Mouse (Mus musculus) cerebellum, adult 11 months (tissue): ENCODE measurements around the gene Nfkbib.

Experiments
- DNase-seq: peaks from one replicate; pipeline ENCODE4 v3.0.0; 2022

Nfkbib gene

GRCm38 (mm10) chr7:28716590-28717281, 50.6 kb downstream of the Nfkbib start, which contains the start of gene Fbxo17:
TSS of gene Fbxo17 (plus strand) at chr7:28716804.
- DNase-seq, result peak; percentile 50

GRCm38 (mm10) chr7:28715598-28715997, 51.7 kb downstream of the Nfkbib start:
- no peak for DNase-seq

GRCm38 (mm10) chr7:28714667-28715066, 52.6 kb downstream of the Nfkbib start:
- DNase-seq, result no peak

- DNase-seq, result no peak
These were observed 56.4 kb downstream of the Nfkbib start for GRCm38 (mm10) chr7:28710962-28711361.

- DNase-seq, result no peak
These were observed 57.9 kb downstream of the Nfkbib start for GRCm38 (mm10) chr7:28709454-28709853.
